Mouse (Mus musculus) spleen, adult 12 weeks (tissue): ENCODE results near the gene Icosl.
"Not testable (repeated sequence)": the region's sequence is repeated elsewhere in the genome, so short reads cannot be mapped to it uniquely, and the experiment has no call there.

Source experiments
- DNase-seq: peaks from one replicate; pipeline ENCODE4 v3.0.0; 2022; ENCODE audit warnings: low spot score

Icosl gene

GRCm38 (mm10) chr10:78069101-78070011, at the start of gene Icosl:
Gene Icosl, plus strand, starts transcription at chr10:78069302.
- DNase-seq: peak; percentile 63

- DNase-seq: not testable (repeated sequence)
Observed at GRCm38 (mm10) chr10:78019984-78020383, 49.1 kb upstream of the Icosl start.

- not testable (repeated sequence) for DNase-seq
Observed at GRCm38 (mm10) chr10:78025453-78025852, 43.6 kb upstream of the Icosl start.

- peak; percentile 45 for DNase-seq
Observed at GRCm38 (mm10) chr10:78028129-78028528, 41.0 kb upstream of the Icosl start.

- no peak for DNase-seq
Observed at GRCm38 (mm10) chr10:78029080-78029479, 40.0 kb upstream of the Icosl start.

GRCm38 (mm10) chr10:78031987-78032386, 37.1 kb upstream of the Icosl start:
- no peak for DNase-seq

- no peak for DNase-seq
Observed at GRCm38 (mm10) chr10:78037139-78037538, 32.0 kb upstream of the Icosl start.

GRCm38 (mm10) chr10:78041647-78042046, 27.5 kb upstream of the Icosl start, which contains the start of gene Dnmt3l:
Gene Dnmt3l, plus strand, starts transcription at chr10:78041947.
- DNase-seq: no peak

- DNase-seq: no peak
Observed at GRCm38 (mm10) chr10:78042096-78042495, 27.0 kb upstream of the Icosl start.

GRCm38 (mm10) chr10:78042697-78043405, 26.3 kb upstream of the Icosl start:
- no peak for DNase-seq

GRCm38 (mm10) chr10:78043406-78043836, 25.7 kb upstream of the Icosl start, which contains the start of gene Aire:
Gene Aire, minus strand, starts transcription at chr10:78043610.
- peak; percentile 39 for DNase-seq

GRCm38 (mm10) chr10:78044531-78044930, 24.6 kb upstream of the Icosl start:
- no peak for DNase-seq

GRCm38 (mm10) chr10:78046388-78046787, 22.7 kb upstream of the Icosl start:
- DNase-seq: no peak

- no peak for DNase-seq
Observed at GRCm38 (mm10) chr10:78048061-78048730, 20.9 kb upstream of the Icosl start.

GRCm38 (mm10) chr10:78049519-78050035, 19.5 kb upstream of the Icosl start:
- no peak for DNase-seq

- DNase-seq: no peak
Observed at GRCm38 (mm10) chr10:78054633-78055565, 14.2 kb upstream of the Icosl start.

GRCm38 (mm10) chr10:78057056-78057455, 12.0 kb upstream of the Icosl start:
- no peak for DNase-seq

- DNase-seq: no peak
Observed at GRCm38 (mm10) chr10:78063122-78063521, 6.0 kb upstream of the Icosl start.

GRCm38 (mm10) chr10:78067226-78067625, 1.9 kb upstream of the Icosl start:
- no peak for DNase-seq

GRCm38 (mm10) chr10:78068541-78068940, 561 bp upstream of the Icosl start:
- no peak for DNase-seq

GRCm38 (mm10) chr10:78074151-78074550, 5.0 kb downstream of the Icosl start:
- DNase-seq: no peak
